Mouse (Mus musculus): ENCODE measurements around the gene Zmynd15.

- TF ChIP-seq CTCF (conservative IDR thresholded peaks at IDR 0.05; ENCODE audit: low read length) (peak; percentile 33), POU5F1 (IDR thresholded peaks at IDR 0.05; ENCODE audit: borderline replicate concordance, low read length) (no peak)
These were observed 47.2 kb downstream of the Zmynd15 start for GRCm38 (mm10) chr11:70506385-70506784.
